Mouse (Mus musculus) megakaryocyte, embryonic 14.5 days (primary cell): ENCODE measurements around the gene Kat14. TPM values are rescaled to one million over a fixed set of nuclear protein-coding genes. Genes with fewer than 3 reads are reported as not detected.
"Not testable (repeated sequence)": the region's sequence is repeated elsewhere in the genome, so short reads cannot be mapped to it uniquely, and the experiment has no call there.

Experiments
- H3K27me3 ChIP-seq: replicated peaks from 2 replicates; pipeline ENCODE3; 2012; ENCODE audit warnings: inconsistent platforms
- H3K36me3 ChIP-seq: replicated peaks from 2 replicates; pipeline ENCODE3; 2012; ENCODE audit warnings: low read length, inconsistent platforms, mixed read lengths
- H3K4me1 ChIP-seq: 2 replicates; pipeline ENCODE4 v1.6.1; 2012; ENCODE audit warnings: inconsistent platforms
- H3K4me3 ChIP-seq: replicated peaks from 2 replicates; pipeline ENCODE3; 2012; ENCODE audit warnings: moderate library complexity, mild to moderate bottlenecking, inconsistent platforms
- H3K9me3 ChIP-seq: 2 replicates; pipeline ENCODE4 v1.6.1; 2012; ENCODE audit warnings: inconsistent platforms
- FLI1 ChIP-seq: IDR thresholded peaks from 2 replicates; pipeline ENCODE4 v1.6.1; 2012; ENCODE audit warnings: low read length, inconsistent platforms, mixed read lengths
- GATA1 ChIP-seq: IDR thresholded peaks from 3 replicates; pipeline ENCODE4 v1.6.1; 2012; ENCODE audit warnings: mixed read lengths, low read length, inconsistent platforms, borderline replicate concordance
- polyA plus RNA-seq: library from polyadenylated mRNA; stranded (reverse); fragments of >175 nt; gene quantifications from 2 replicates; pipeline ENCODE4 v1.2.3, GENCODE M21; 2012; ENCODE audit warnings: low replicate concordance; ENCODE audit not compliant: insufficient read depth

Kat14 gene
- polyA plus RNA-seq, 1 experiment: 5.0 TPM

GRCm38 (mm10) chr2:144337230-144337629 lies 31.6 kb upstream of the Kat14 start:
- peak overlapping the region; percentile 77 for H3K4me3 ChIP-seq
- TF ChIP-seq FLI1 (no peak), GATA1 (no peak)
- peaks cover 46% of the 10 kb centered on the region for H3K27me3 ChIP-seq

GRCm38 (mm10) chr2:144337701-144338100 lies 31.1 kb upstream of the Kat14 start:
- Histone ChIP-seq H3K4me1 (peaks cover 24% of the 10 kb centered on the region), H3K27me3 (peaks cover 45% of the 10 kb centered on the region), H3K9me3 (peaks cover 6% of the 10 kb centered on the region; the same call in 1 of the 2 replicates), H3K4me3 (peak overlapping the region; percentile 77), H3K36me3 (no peaks in the 10 kb centered on the region)
- TF ChIP-seq FLI1 (no peak), GATA1 (no peak)

More at GRCm38 (mm10) chr2:144337230-144337629, 31.6 kb upstream of the Kat14 start:
- H3K9me3 ChIP-seq: peaks cover 6% of the 10 kb centered on the region; the same call in 1 of the 2 replicates
- H3K36me3 ChIP-seq: no peaks in the 10 kb centered on the region
- H3K4me1 ChIP-seq: peaks cover 29% of the 10 kb centered on the region

- H3K36me3 ChIP-seq, H3K4me3 ChIP-seq: not testable (repeated sequence)
- peaks cover 44% of the 10 kb centered on the region for H3K27me3 ChIP-seq
These were observed 30.6 kb upstream of the Kat14 start for GRCm38 (mm10) chr2:144338149-144338548.

GRCm38 (mm10) chr2:144343158-144343557 lies 25.6 kb upstream of the Kat14 start:
- Histone ChIP-seq H3K27me3 (peaks cover 21% of the 10 kb centered on the region), H3K4me1 (no peaks in the 10 kb centered on the region; the same call in 1 of the 2 replicates), H3K9me3 (no peaks in the 10 kb centered on the region), H3K36me3 (no peaks in the 10 kb centered on the region), H3K4me3 (no peak overlapping the region)
- TF ChIP-seq FLI1 (no peak), GATA1 (no peak)

More at GRCm38 (mm10) chr2:144338149-144338548, 30.6 kb upstream of the Kat14 start:
- H3K4me1 ChIP-seq: peaks cover 19% of the 10 kb centered on the region
- not testable (repeated sequence) for H3K9me3 ChIP-seq

- Histone ChIP-seq H3K4me1 (no peaks in the 10 kb centered on the region), H3K9me3 (no peaks in the 10 kb centered on the region), H3K4me3 (no peak overlapping the region), H3K36me3 (no peaks in the 10 kb centered on the region), H3K27me3 (peaks cover 7% of the 10 kb centered on the region)
- no peak for TF ChIP-seq FLI1
- no peak for TF ChIP-seq GATA1
These were observed 20.3 kb upstream of the Kat14 start for GRCm38 (mm10) chr2:144348525-144348924.

- H3K4me3 ChIP-seq: no peak overlapping the region
- H3K36me3 ChIP-seq: no peaks in the 10 kb centered on the region
- H3K4me1 ChIP-seq: peaks cover 3% of the 10 kb centered on the region; the same call in 1 of the 2 replicates
- H3K27me3 ChIP-seq: peaks cover 13% of the 10 kb centered on the region
- TF ChIP-seq FLI1: no peak
- no peak for TF ChIP-seq GATA1
- H3K9me3 ChIP-seq: no peaks in the 10 kb centered on the region
These were observed 15.9 kb upstream of the Kat14 start for GRCm38 (mm10) chr2:144352843-144353242.

- H3K36me3 ChIP-seq: peaks cover 17% of the 10 kb centered on the region
- no peaks in the 10 kb centered on the region for H3K27me3 ChIP-seq
- TF ChIP-seq GATA1 (no peak), FLI1 (no peak)
- no peaks in the 10 kb centered on the region for H3K9me3 ChIP-seq
- H3K4me1 ChIP-seq: peaks cover 18% of the 10 kb centered on the region
- peak overlapping the region; percentile 99 for H3K4me3 ChIP-seq
These were observed 238 bp downstream of the Kat14 start for GRCm38 (mm10) chr2:144369020-144369421.

GRCm38 (mm10) chr2:144369511-144369910 lies 728 bp downstream of the Kat14 start:
- peaks cover 18% of the 10 kb centered on the region for H3K4me1 ChIP-seq
- H3K36me3 ChIP-seq: peaks cover 22% of the 10 kb centered on the region
- H3K27me3 ChIP-seq: no peaks in the 10 kb centered on the region
- TF ChIP-seq FLI1: no peak
- no peak for TF ChIP-seq GATA1
- H3K4me3 ChIP-seq: peak overlapping the region; percentile 99
- no peaks in the 10 kb centered on the region for H3K9me3 ChIP-seq

GRCm38 (mm10) chr2:144371566-144371965 lies 2.8 kb downstream of the Kat14 start:
- Histone ChIP-seq H3K36me3 (peaks cover 40% of the 10 kb centered on the region), H3K4me3 (no peak overlapping the region), H3K9me3 (no peaks in the 10 kb centered on the region), H3K27me3 (no peaks in the 10 kb centered on the region), H3K4me1 (peaks cover 18% of the 10 kb centered on the region)
- TF ChIP-seq FLI1 (no peak), GATA1 (no peak)

- Histone ChIP-seq H3K36me3 (peaks cover 53% of the 10 kb centered on the region), H3K27me3 (no peaks in the 10 kb centered on the region), H3K4me1 (peaks cover 18% of the 10 kb centered on the region), H3K9me3 (no peaks in the 10 kb centered on the region), H3K4me3 (no peak overlapping the region)
- no peak for TF ChIP-seq GATA1
- TF ChIP-seq FLI1: no peak
These were observed 4.3 kb downstream of the Kat14 start for GRCm38 (mm10) chr2:144373063-144373462.

GRCm38 (mm10) chr2:144375063-144375703 lies 6.4 kb downstream of the Kat14 start:
- H3K36me3 ChIP-seq: peaks cover 73% of the 10 kb centered on the region
- TF ChIP-seq FLI1: no peak
- TF ChIP-seq GATA1: no peak
- no peaks in the 10 kb centered on the region for H3K9me3 ChIP-seq
- peaks cover 12% of the 10 kb centered on the region for H3K4me1 ChIP-seq
- no peaks in the 10 kb centered on the region for H3K27me3 ChIP-seq
- no peak overlapping the region for H3K4me3 ChIP-seq
